Mouse (Mus musculus) layer of hippocampus, postnatal 10 days (tissue): ENCODE data around the gene Rpa1. TPM values are rescaled to one million over a fixed set of nuclear protein-coding genes. Genes with fewer than 3 reads are reported as not detected.
"Not testable (repeated sequence)": the region's sequence is repeated elsewhere in the genome, so short reads cannot be mapped to it uniquely, and the experiment has no call there.

Experiments
- DNase-seq, 2 experiments: peaks; one replicate each; pipeline ENCODE4 v3.0.0; 2021; ENCODE audit warnings: low spot score in 2 of 2
- total RNA-seq, 2 experiments: library from RNA; stranded (reverse); gene quantifications; 2 replicates each; pipeline ENCODE4 v1.2.3; 2021

Gene Rpa1
- total RNA-seq, 2 experiments from 2014 or later = 55.2 to 61.9 TPM

DNA sequence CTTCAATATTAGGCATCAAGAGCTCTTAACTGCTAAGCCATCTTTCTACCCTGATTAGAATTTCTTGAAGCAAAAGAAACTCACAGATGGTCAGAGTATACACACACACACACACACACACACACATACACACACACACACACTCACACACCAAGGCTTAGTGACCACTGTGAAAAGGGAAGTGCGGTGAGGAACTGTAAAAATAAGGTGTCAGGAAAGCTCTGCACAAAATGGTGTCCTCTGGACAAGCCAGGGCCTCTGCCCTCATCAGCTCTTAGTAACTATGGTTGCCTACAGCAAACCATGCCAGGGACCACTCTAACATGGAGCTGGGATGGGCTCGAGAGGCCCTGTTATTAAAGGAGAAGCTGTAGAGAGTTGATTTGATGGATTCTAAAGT is 23.7 kb downstream of the Rpa1 start:
- DNase-seq = no peak

DNA sequence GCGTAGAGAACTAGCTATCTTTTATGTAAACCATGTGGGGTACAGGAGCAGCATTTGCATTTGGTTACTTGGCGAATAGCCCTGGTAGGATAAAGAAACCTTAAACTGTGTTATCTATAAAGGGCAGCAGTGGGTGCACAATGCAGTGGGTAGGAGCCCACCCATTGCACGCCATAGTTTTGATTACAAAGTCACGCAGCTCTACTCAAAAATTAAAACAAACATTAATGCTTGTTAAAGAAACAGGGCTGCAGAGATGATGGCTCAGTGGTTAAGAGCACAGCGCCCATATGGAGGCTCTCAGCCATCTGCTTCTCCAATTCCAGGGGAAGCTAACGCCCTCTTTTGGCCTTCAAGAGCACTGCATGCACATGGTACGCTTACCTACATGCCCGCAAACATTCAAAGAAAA is 24.8 kb downstream of the Rpa1 start:
- no peak for DNase-seq

- no peak for DNase-seq
Observed at GRCm38 (mm10) chr11:75319246-75319645, 28.9 kb downstream of the Rpa1 start.

DNA sequence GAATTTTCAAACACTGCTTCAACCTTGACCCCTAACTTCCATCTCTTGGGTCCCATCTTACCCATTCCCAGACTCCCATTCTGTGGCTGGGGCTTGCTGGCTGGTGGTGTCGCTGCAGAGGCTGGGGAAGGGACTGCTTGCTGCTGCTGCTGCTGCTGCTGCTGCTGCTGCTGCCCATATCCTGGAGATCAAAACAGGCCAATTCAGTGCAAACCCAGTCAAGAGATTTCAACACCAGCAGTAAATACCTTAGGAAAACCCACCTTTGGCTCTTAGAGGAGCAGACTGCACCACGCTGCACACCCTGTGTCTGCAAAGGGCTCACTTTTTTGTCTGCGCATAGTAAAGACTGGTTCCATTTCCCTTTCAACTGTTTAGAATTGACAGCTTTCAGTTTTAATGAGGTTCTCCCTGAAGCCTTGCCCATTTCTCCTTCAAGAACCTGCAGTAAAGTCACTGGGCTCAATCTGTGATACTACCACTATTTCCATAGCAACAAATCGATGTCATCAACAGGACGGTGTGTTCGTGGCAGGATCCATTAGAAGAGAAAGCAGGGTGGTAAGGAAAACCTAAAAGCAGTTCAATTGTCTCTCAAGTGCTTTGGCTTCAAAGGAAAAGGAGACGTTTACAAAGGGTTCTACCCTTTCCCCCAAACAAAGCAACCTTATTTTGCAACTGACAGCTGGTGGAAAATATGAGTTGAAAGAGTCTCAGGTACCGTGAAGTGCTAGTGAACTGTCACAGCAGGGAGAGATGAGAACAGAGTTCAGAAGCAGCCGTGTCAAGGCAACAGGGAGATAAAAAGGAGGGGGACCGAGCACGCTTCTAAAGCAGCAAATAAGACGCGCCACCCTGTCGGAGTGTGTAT is 29.5 kb downstream of the Rpa1 start:
- no peak for DNase-seq

DNA sequence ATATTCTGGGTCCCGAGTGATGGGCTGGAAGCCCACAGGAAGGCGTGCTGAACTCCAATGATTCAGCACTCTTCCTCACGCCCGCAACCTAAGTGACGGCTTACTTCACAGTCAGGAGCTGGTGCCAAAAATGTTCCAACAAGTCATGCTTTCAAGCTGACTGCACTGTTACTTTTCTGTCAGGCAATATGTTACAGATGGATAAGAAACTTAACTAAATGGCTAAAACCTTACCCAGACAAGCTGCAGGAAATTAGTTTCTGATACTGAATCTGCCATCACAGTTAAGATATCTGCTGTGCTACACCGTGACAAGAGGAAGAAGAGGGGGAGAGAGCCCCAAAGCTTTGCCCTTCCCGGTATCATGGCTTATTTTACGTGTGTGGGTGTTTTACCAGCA is 34.3 kb downstream of the Rpa1 start:
- no peak for DNase-seq

GRCm38 (mm10) chr11:75311751-75312150 is 36.4 kb downstream of the Rpa1 start:
- DNase-seq = no peak

GRCm38 (mm10) chr11:75310813-75311212 is 37.3 kb downstream of the Rpa1 start:
- no peak for DNase-seq

DNA sequence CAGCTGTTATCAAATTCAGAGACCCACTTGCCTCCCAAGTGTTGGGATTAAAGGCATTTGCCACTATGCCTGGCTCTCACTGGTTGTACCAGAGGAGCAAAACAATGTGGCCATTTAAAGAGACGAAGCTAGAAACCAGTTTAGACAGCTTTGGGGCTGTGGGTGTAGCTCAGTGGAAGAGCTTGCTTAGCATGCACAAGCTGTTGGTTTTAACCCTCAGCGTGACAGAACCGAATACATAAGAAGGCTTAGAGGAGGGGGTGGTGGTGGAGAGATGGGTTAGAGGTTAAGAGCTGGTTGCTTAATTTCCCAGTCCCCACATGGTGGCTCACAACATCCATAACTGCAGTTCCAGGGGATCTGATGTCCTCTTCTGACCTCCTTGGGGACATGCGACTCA is 39.5 kb downstream of the Rpa1 start:
- DNase-seq = no peak

DNA sequence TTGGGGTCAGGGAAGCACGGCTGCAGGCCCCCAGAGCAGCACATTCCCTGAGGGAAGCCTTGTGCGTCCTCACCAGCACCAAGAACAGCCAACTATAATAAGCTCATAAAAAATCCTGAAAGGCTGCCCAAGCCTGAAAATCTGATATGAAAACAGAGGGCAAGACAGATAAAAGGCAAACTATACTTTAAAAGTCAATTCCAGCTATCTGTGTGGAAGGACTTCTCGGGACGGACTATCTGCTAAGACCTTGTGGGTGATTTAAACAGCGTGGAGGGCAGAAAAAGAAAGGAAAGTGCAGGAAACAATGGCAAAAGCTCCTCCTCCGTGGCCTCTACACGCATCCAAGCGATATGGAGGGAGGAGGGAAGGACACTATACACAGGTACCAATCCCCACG is 43.3 kb downstream of the Rpa1 start:
- no peak for DNase-seq

- no peak for DNase-seq
Observed at GRCm38 (mm10) chr11:75300954-75301353, 47.2 kb downstream of the Rpa1 start.

DNA sequence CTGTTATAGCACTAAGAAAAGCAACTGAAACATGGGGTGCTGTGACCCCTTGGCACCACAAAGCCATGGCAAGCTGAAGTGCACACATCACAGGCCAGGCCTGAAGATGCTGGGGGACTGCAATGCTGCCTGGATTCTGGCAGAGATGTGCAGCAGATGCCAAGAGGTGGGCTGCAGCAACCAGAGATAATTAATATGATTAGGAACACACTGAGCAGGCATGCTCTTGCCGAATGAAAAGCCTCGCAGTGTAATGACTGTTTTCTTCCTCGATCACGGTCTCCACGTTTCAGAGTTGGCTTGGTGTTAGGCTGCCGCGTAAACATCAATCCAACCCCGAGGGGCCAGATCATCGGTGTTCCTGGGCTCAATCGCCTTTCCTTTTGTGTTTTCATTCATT is 48.3 kb downstream of the Rpa1 start:
- no peak for DNase-seq

DNA sequence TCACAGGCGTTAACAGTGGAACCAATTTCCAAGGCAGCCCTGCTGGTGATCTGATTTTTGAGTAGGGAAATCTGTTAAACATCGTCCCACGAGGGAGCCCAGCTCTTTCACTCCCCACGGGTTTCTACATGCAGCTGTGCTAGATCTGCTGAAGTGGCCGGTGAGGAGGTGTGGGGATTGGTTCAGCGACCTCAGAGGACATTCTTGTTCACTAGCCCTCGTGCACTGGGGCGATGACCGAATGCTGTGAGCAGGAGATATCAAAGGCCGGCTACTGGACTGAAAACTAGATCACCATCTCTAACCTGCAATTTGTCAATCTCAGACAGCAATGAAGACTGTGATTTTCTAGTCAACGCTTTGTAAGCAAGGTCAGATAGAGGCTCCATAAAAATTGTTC is 49.6 kb downstream of the Rpa1 start:
- no peak for DNase-seq

DNA sequence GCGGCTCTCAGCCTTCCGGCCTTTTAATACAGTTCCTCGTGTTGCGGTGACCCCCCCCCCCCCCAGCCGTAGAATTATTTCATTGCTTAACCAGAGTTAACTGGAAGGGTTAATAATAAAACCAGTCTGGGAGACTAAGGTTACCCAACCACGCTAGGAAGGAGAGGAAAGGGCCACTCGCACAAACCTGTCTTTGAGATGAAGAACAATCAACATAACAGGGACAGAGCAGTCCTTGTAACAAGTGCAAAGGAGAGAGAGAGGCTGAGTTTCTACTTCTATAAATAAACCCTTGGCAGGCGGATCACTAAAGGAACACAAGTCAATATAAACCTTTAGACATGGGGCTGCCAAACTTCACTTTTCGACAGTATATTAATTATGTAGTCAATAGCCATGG is 50.5 kb downstream of the Rpa1 start:
- no peak for DNase-seq

GRCm38 (mm10) chr11:75296406-75297005 is 51.6 kb downstream of the Rpa1 start:
- no peak for DNase-seq

DNA sequence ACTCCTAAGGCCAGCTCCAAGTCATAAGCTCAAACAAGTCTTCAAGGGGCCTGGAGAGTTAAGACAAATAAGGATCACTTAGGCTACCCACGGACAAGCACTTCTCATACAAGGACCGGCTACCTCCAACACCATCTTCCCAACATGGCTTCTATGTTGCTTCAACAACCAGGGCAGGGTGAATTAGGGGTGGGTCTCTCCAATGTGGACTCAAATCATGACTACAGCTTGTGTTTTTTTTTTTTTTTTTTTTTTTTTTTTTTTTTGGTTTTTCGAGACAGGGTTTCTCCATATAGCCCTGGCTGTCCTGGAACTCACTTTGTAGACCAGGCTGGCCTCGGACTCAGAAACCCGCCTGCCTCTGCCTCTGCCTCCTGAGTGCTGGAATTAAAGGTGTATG is 52.6 kb downstream of the Rpa1 start:
- not testable (repeated sequence) for DNase-seq

GRCm38 (mm10) chr11:75294862-75295261 is 53.3 kb downstream of the Rpa1 start:
- no peak for DNase-seq

GRCm38 (mm10) chr11:75293852-75294361 is 54.2 kb downstream of the Rpa1 start:
- no peak for DNase-seq

- no peak for DNase-seq
Observed at GRCm38 (mm10) chr11:75292281-75292680, 55.8 kb downstream of the Rpa1 start.

DNA sequence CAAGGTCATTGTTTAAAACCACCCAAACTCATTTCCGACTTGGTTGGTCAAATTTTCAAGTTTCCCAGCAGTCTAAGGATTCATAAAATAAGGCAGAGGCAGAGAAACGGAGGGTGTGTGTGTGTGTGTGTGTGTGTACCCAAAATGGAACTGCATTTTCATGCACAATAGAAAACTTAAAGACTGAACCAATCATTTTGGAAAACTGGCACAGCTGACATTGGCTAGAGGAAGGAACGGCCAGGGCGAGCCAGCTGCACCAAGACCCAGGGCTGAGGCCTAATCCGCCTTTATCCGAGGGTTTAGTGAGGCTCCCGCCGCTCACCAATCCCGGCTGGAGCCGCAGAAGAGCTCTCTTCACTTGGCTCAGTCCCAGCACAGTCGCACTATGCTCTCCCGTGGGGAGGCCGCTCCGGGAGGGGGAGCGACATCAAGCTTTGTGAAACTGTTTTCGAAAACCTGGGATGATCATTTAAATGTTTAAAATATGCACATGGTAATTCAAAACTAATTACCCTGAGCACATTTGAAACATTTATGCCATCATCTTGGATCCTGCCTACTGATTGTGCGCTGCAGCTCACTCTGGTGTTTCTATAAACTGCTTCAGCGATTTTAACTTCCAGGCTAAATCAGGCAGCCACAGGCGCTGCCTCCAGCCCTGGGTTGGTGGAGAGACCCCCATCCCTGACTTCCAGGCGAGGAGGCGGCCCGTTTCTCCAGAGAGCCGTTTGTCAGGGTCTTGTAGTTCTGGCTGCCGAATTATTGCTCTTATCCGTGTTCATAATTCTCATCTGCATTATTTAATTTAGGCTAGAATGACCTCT is 56.5 kb downstream of the Rpa1 start:
- peak in 1 of 2 experiments; percentile 65 for DNase-seq

GRCm38 (mm10) chr11:75290566-75291271 is 57.4 kb downstream of the Rpa1 start:
- DNase-seq = peak; percentile 97

GRCm38 (mm10) chr11:75289120-75289519 is 59.0 kb downstream of the Rpa1 start:
- DNase-seq = no peak
